Mouse (Mus musculus): ENCODE results near the gene Gpr156. TPM values are rescaled to one million over a fixed set of nuclear protein-coding genes. Genes with fewer than 3 reads are reported as not detected.

The Gpr156 gene
- total and polyA plus RNA-seq, 3 experiments, result 0.08 to 0.09 TPM; not detected in 1

- H3K9ac ChIP-seq (ENCODE audit: insufficient read depth, low read depth), result no peak overlapping the region
- H3K79me2 ChIP-seq (replicated peaks; ENCODE audit: control insufficient read depth, extremely low read depth, insufficient read depth, poor library complexity, severe bottlenecking), result no peaks in the 10 kb centered on the region
- no peaks in the 10 kb centered on the region for H3K27me3 ChIP-seq (replicated peaks)
- dilution Hi-C loops (cut with MboI; ENCODE audit: extremely low pct_ligation_motif_present, extremely low pct_unique_long_range_greater_than_20kb, low sequenced_read_pairs) (no loop called here), in situ Hi-C loops (cut with MboI; ENCODE audit: low pct_ligation_motif_present, low pct_unique_long_range_greater_than_20kb, low sequenced_read_pairs) (loop anchor here (25.0 kb wide), 1 partner anchor 501 kb away; the partner anchor contains the start of gene Timmdc1)
- H3K4me1 ChIP-seq (ENCODE audit: control insufficient read depth in 1 of 2, insufficient read depth in 2 of 2), result peaks cover 0 to 21% of the 10 kb centered on the region in 2 experiments; a peak in 3 of 4 replicates
- TF ChIP-seq POLR2A (IDR thresholded peaks at IDR 0.05; ENCODE audit: low read depth, low read length) (no peak), RAD21 (IDR thresholded peaks at IDR 0.05; ENCODE audit: low read depth, low read length) (no peak), MXI1 (IDR thresholded peaks at IDR 0.05; ENCODE audit: low read depth, low read length) (no peak), GABPA (IDR thresholded peaks at IDR 0.05; ENCODE audit: insufficient replicate concordance, low read depth, low read length) (no peak), POLR2AphosphoS2 (IDR thresholded peaks at IDR 0.05; ENCODE audit: low read depth, low read length) (no peak), NRF1 (IDR thresholded peaks at IDR 0.05; ENCODE audit: low read depth, low read length) (no peak), MYC (IDR thresholded peaks at IDR 0.05; ENCODE audit: low read depth, low read length) (no peak), KAT2A (IDR thresholded peaks at IDR 0.05; ENCODE audit: insufficient replicate concordance, low read length) (no peak), CTCF (conservative IDR thresholded peaks at IDR 0.05 in 1 of 2, IDR thresholded peaks at IDR 0.05 in 1 of 2; ENCODE audit: low read depth in 2 of 2, low read length in 2 of 2) (no peak), ZKSCAN1 (IDR thresholded peaks at IDR 0.05; ENCODE audit: borderline replicate concordance, low read depth, low read length) (no peak), JUND (conservative IDR thresholded peaks at IDR 0.05; ENCODE audit: low read depth, low read length) (no peak), MAFK (IDR thresholded peaks at IDR 0.05; ENCODE audit: insufficient replicate concordance, low read length) (no peak), USF1 (IDR thresholded peaks at IDR 0.05; ENCODE audit: low read depth, low read length) (no peak), HCFC1 (IDR thresholded peaks at IDR 0.05; ENCODE audit: low read depth, low read length) (no peak), PAX5 (IDR thresholded peaks at IDR 0.05; ENCODE audit: low read length) (no peak), JUN (IDR thresholded peaks at IDR 0.05; ENCODE audit: insufficient read depth, low read depth, low read length) (no peak), USF2 (conservative IDR thresholded peaks at IDR 0.05; ENCODE audit: low read depth, low read length) (no peak)
- no peaks in the 10 kb centered on the region for H3K9me3 ChIP-seq (replicated peaks; ENCODE audit: low read length)
- no peak overlapping the region for H3K27ac ChIP-seq (ENCODE audit: insufficient read depth, low read depth)
- H3K36me3 ChIP-seq (replicated peaks in 1 of 2; ENCODE audit: control insufficient read depth in 1 of 2, insufficient read depth in 1 of 2, low read length in 1 of 2), result no peaks in the 10 kb centered on the region
- DNase-seq (ENCODE audit: extremely low read depth), result no peak
- H3K4me3 ChIP-seq (replicated peaks in 1 of 3; ENCODE audit: low read depth in 2 of 3, low read length in 2 of 3, poor library complexity in 1 of 3), result no peak overlapping the region
- H3K4me2 ChIP-seq (ENCODE audit: insufficient read depth, low read depth, poor library complexity, severe bottlenecking), result no peak overlapping the region
Observed at GRCm38 (mm10) chr16:38011486-38011885, 95.2 kb downstream of the Gpr156 start.

GRCm38 (mm10) chr16:38012382-38012781 lies 96.1 kb downstream of the Gpr156 start:
- in situ Hi-C loops (cut with MboI; ENCODE audit: low pct_ligation_motif_present, low pct_unique_long_range_greater_than_20kb, low sequenced_read_pairs) (loop anchor here (25.0 kb wide), 1 partner anchor 500 kb away; the partner anchor contains the start of gene Timmdc1), dilution Hi-C loops (cut with MboI; ENCODE audit: extremely low pct_ligation_motif_present, extremely low pct_unique_long_range_greater_than_20kb, low sequenced_read_pairs) (no loop called here)

More at GRCm38 (mm10) chr16:38012382-38012781, 96.1 kb downstream of the Gpr156 start:
- TF ChIP-seq RAD21 (IDR thresholded peaks at IDR 0.05; ENCODE audit: low read depth, low read length), result no peak
- TF ChIP-seq MAFK (IDR thresholded peaks at IDR 0.05; ENCODE audit: insufficient replicate concordance, low read length), result peak; percentile 57; the same call in 1 of the 2 replicates
- TF ChIP-seq MAX (IDR thresholded peaks at IDR 0.05; ENCODE audit: low read length), result 0 out of 2 replicates have a peak, but pooled peaks have one; percentile 25
- Histone ChIP-seq H3K27ac (ENCODE audit: insufficient read depth, low read depth) (no peak overlapping the region), H3K79me2 (replicated peaks; ENCODE audit: control insufficient read depth, extremely low read depth, insufficient read depth, poor library complexity, severe bottlenecking) (no peaks in the 10 kb centered on the region), H3K9me3 (replicated peaks; ENCODE audit: low read length) (no peaks in the 10 kb centered on the region), H3K9ac (ENCODE audit: insufficient read depth, low read depth) (no peak overlapping the region), H3K4me2 (ENCODE audit: insufficient read depth, low read depth, poor library complexity, severe bottlenecking) (no peak overlapping the region), H3K27me3 (replicated peaks) (no peaks in the 10 kb centered on the region), H3K4me1 (ENCODE audit: control insufficient read depth in 1 of 2, insufficient read depth in 2 of 2) (peaks cover 4 to 23% of the 10 kb centered on the region in 2 experiments), H3K36me3 (replicated peaks in 1 of 2; ENCODE audit: control insufficient read depth in 1 of 2, insufficient read depth in 1 of 2, low read length in 1 of 2) (no peaks in the 10 kb centered on the region), H3K4me3 (replicated peaks in 1 of 3; ENCODE audit: low read depth in 2 of 3, low read length in 2 of 3, poor library complexity in 1 of 3) (no peak overlapping the region)
- DNase-seq (ENCODE audit: extremely low read depth), result no peak

Measured in CH12.LX (cell line).